Mouse (Mus musculus): ENCODE data around the gene Necab3. TPM values are rescaled to one million over a fixed set of nuclear protein-coding genes. Genes with fewer than 3 reads are reported as not detected.

Gene Necab3
- total RNA-seq (2015; ENCODE audit: low replicate concordance) (1.8 TPM in 1 of 2 replicates, not detected in the other), total RNA-seq (2017; ENCODE audit: low replicate concordance) (1.9 and 3.6 TPM in 2 replicates)

DNA sequence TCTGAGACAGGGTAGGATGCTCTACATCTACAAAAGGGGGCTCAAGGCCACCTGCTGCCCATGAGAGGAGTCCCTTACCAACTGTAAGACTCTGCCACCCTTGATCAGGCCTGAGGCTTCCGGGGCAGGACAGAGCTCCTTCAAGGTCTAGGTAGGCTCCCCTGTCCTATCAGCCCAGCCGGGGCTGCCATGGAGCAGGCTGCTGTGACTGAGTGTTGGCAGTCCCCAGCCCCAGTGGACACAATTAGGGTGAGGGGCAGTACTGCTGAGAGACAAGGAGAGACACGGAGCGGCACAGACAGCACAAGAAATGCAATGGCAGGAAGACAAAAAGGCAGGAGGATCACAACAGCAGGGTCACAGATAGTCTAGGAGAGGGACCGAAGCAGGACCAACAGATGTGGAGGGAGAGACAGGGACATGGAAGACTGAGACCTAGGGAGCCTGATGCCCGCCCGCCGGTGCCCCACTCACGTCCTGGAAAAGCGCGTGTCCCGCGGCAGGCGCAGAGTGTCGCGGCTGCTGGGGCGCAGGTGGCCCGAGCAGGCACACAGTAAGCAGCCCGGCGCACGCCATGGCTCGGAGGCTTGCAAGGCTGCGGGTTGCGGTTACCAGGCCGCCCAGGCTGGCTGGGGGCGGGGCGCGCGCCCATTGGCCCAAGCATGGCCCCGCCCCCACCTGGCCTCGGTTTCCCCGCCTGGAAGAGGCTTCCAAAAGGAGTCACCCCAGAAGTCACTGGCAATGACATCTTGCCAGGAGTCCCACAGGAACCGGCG lies at the start of gene Necab3:
TSS of gene Necab3 (minus strand) at position 627 of the 776 bp plus-strand sequence.
- ATAC-seq (replicated peaks; ENCODE audit: low FRiP score, poor library complexity, severe bottlenecking): peak; percentile 48; the same call in 1 of the 2 replicates

DNA sequence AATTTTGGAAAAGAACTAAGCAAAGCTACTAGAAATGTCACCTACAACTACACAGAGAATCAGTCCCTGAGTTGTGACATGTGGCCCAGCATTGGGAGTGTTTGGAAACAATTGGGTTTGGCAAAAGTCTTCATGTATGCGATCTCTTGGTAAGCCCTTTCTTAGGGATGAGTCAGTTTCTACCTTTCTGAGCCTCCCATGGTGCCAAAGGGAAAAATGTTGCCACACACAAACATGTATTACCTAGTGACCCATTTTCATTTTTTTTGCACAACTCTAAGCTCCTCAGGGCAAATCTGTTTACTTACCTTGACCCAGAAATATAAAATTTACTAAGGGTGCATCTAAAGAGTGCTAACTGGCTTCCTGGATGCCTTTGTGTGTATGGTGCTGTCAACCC lies 48.3 kb upstream of the Necab3 start:
- ATAC-seq (replicated peaks; ENCODE audit: low FRiP score, poor library complexity, severe bottlenecking): no peak

DNA sequence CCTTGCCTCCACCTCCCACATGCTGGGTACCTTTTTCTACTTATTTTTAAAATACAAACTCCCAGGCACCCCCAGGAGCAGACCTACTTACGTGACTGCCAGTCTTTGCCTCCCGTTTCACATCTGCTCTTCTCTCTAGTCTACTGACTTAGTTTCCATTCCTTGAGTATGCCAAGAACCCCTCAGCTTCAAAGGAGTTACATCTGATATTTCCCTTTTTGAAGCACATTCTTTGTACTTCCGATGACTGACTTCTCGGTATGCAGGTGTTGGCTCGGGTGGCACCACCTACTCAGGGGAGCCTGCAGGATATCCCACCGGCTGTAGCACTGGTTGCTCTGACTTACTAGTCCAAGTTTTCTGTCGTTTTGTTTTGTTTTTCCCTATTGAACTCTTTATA lies 45.5 kb upstream of the Necab3 start:
- ATAC-seq (replicated peaks; ENCODE audit: low FRiP score, poor library complexity, severe bottlenecking): peak; percentile 44

DNA sequence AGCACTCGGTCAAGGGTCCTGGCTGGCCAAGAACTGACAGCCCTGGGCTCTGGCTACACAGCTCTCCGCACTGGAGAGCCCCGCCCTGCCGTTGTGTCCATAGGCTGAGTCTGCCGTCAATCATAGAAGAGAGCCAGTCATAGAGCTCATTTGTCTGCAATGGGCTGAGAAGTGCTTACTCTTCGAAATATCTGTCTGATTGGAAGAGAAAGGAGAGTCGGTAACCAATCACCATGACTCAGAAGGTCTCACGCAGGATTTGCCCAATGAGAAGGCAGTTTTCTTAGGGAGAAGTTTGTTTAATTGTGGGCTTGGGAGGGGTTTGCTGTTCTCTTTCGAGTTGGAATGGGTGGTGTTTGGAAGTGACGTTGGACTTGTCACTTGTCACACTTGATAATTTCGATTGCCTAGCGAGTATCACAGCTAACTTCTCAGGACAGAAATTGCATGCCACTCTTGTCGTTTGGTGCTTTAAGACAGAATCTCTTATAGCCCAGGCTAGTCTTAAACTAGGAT lies 45.0 kb upstream of the Necab3 start, which contains the start of gene Pxmp4:
TSS of gene Pxmp4 (minus strand) at position 71 of the 516 bp plus-strand sequence.
- ATAC-seq (replicated peaks; ENCODE audit: low FRiP score, poor library complexity, severe bottlenecking): peak; percentile 95

- ATAC-seq (replicated peaks; ENCODE audit: low FRiP score, poor library complexity, severe bottlenecking): 0 out of 2 replicates have a peak, but pooled peaks have one; percentile 10
These were observed 44.4 kb upstream of the Necab3 start for GRCm38 (mm10) chr2:154603007-154603637.

GRCm38 (mm10) chr2:154601324-154601723 lies 42.6 kb upstream of the Necab3 start:
- ATAC-seq (replicated peaks; ENCODE audit: low FRiP score, poor library complexity, severe bottlenecking): no peak

GRCm38 (mm10) chr2:154600586-154600985 lies 41.9 kb upstream of the Necab3 start:
- no peak for ATAC-seq (replicated peaks; ENCODE audit: low FRiP score, poor library complexity, severe bottlenecking)

GRCm38 (mm10) chr2:154597399-154597798 lies 38.7 kb upstream of the Necab3 start:
- no peak for ATAC-seq (replicated peaks; ENCODE audit: low FRiP score, poor library complexity, severe bottlenecking)

DNA sequence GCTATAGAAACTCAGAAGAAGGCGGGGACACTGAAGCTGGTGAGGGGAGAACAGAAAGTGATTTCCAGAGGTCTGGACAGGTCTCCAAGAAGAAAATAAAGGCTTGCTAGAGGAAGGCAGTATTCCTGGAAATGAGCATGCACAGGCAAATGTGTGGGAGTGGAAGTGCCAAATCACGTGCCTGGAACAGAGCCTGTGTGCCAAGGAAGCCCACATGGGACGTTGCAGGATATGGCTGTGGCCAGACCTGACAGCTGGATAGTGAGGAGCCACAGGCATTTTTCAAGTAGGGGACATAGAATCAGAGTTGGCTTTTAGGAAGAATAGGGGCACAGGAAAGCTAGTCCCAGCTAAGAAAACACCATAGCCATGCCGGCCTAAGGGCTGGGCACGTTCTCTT lies 37.1 kb upstream of the Necab3 start:
- ATAC-seq (replicated peaks; ENCODE audit: low FRiP score, poor library complexity, severe bottlenecking): no peak

DNA sequence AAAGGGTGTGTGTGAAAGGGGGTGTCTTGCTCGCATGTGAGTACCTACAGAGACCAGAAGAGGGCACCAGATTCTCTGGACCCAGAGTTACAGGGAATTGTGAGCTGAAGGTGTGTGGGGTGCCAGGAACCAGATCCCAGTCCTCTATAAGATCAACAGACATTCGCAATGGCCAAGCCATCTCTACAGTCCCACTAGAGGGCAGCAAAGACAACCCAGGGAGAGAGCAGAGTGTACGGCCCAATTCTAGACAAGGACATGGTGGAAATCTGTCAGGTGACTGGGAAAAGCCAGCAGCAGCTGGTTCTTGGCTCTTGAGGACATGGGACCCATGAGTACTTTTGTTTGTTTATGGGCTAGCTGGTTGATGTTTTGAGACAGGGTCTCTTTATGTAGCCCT lies 34.3 kb upstream of the Necab3 start:
- peak; percentile 77 for ATAC-seq (replicated peaks; ENCODE audit: low FRiP score, poor library complexity, severe bottlenecking)

GRCm38 (mm10) chr2:154591239-154591638 lies 32.5 kb upstream of the Necab3 start:
- no peak for ATAC-seq (replicated peaks; ENCODE audit: low FRiP score, poor library complexity, severe bottlenecking)

DNA sequence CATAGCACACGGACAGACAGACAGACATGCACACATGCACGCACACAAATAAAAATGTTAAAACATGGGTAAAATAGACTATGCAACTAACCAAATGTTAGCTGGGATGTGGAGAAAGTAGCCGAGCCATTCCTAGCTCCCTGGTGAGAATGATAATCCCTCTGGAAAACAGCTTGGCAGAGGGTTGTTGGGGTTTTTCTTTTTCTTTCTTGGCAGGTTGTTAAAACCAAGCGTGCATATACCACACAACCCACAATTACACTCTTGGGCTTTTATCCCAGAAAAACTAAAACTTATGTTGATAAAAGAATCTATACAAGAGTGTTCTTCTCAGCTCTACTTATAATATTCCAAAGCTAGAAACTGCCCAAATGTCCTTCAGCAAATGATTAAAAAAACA lies 30.4 kb upstream of the Necab3 start:
- ATAC-seq (replicated peaks; ENCODE audit: low FRiP score, poor library complexity, severe bottlenecking): no peak

- ATAC-seq (replicated peaks; ENCODE audit: low FRiP score, poor library complexity, severe bottlenecking): no peak
These were observed 27.7 kb upstream of the Necab3 start for GRCm38 (mm10) chr2:154586405-154586804.

GRCm38 (mm10) chr2:154584931-154585601 lies 26.4 kb upstream of the Necab3 start:
- no peak for ATAC-seq (replicated peaks; ENCODE audit: low FRiP score, poor library complexity, severe bottlenecking)

DNA sequence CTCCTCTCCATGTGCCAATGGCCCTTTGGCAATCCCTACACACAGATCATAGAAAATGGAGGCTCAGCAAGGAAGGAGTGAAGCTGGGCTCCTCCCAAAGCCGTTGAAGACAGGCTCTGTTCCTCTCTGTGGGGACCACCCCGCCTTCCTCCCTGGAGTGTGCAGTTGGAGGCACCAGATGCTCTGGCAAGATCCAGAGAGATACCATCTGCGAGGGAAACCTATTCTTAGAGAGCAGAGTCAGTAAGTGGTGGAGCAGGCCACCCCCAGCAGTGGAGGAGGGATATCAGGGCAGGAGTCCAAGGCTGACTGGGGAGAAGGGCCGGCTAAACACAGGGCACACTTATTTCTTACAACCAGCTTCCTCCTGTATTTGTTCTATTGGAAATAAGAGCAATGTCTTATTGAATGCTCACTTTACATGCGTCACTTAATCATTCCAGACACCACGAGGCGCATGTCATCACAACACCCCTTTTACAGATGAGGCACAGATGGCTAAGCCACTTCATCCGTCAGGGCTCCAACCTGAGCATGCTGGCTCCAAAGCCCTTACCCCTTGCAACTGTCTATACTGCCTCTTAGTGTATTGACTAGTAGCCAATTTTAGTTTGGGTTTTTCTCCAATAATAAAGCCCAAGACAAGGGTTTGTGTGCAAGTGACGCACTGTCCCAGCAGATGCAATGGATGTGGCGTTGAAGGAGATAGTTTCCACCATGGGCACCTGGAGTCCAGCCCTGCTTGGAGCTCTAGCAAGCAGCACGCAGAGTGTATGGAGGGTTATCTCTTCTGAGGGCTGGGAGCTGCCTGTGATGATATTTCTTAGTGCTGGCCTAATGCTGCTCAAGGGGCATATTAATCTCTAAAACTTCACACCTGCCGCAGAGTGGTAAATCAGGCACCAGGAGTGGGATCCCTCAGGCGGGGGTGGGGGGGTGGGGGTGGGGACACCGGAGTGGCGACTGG lies 25.5 kb upstream of the Necab3 start:
- no peak for ATAC-seq (replicated peaks; ENCODE audit: low FRiP score, poor library complexity, severe bottlenecking)

DNA sequence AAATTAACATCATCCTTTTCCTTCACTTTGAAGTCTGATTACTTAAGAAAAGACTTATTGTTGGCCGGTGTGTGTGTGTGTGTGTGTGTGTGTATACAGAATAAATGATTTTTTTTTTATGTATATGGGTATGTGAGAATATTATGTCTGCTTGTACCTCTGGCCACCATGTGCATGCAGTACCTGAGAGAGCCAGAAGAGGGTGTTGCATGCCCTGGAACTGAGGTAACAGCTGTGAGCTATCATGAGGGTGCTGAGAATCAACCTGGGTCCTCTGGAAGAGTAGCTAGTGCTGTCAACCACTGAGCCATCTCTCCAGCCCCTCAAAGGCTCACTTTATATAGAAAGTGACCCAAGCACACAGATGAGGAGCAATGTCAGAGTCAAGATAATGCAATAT lies 22.7 kb upstream of the Necab3 start:
- ATAC-seq (replicated peaks; ENCODE audit: low FRiP score, poor library complexity, severe bottlenecking): no peak

DNA sequence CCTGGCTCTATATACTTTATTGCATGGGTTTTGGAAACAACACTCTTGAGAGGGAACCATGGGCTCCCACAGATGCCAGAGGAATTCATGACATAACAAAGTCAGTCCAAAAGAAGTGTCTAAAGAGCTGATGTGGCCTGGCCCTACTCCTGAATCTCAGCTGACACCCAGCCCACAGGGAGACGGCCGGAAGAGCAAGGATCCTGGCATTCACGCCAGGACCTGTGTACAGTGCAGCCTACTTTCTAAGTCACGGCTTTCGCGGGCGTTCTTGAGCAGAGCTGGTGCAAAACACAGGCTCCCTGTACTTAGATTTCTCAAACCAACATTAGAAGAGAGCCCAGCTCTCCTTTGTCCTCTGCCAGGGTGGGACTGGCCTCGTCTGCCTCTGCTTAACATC lies 21.9 kb upstream of the Necab3 start:
- ATAC-seq (replicated peaks; ENCODE audit: low FRiP score, poor library complexity, severe bottlenecking): no peak

DNA sequence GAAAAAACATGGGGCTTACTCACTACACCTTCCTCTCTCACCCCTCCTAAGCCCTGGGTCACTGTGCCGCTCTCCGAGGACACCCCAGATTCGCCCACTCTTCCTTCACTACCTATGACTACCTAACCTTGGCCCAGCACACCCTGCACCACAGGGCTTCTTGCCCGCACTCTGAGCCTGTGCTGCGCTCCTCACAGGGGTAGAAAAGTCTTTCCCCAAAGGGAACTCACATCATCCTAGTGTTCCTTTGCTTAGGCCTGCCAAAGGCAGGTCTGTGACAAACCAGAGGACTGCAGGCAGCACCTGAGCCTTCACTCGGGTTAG lies 19.0 kb upstream of the Necab3 start:
- no peak for ATAC-seq (replicated peaks; ENCODE audit: low FRiP score, poor library complexity, severe bottlenecking)

All from erythroid progenitor cell, adult 5-6 weeks (primary cell).